Mouse (Mus musculus): ENCODE data around the gene D630045J12Rik.

Gene D630045J12Rik

GRCm38 (mm10) chr6:38087242-38088026 is 166.4 kb downstream of the D630045J12Rik start:
- DNase-seq = no peak

DNA sequence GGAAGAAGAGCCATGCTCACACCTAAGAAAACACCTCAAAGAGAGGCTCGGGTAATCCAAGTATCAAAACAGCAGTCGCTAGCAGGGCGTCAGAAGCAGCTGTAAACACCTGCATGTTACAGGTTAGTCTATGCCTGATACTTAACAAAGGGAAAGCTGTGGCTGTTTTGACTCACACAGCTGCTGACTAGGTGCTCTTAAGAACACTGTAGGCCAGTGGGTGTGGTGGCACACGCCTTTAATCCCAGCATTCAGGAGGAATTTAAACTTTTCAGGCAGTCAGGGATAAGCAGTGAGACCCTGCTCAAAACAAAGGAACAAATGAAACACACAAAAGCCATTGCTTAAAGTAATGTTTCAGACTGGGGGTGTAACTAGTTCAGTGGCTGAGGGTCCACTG is 170.6 kb downstream of the D630045J12Rik start:
- DNase-seq = no peak

- no peak for DNase-seq
Observed at GRCm38 (mm10) chr6:38081727-38082341, 172.0 kb downstream of the D630045J12Rik start.

DNA sequence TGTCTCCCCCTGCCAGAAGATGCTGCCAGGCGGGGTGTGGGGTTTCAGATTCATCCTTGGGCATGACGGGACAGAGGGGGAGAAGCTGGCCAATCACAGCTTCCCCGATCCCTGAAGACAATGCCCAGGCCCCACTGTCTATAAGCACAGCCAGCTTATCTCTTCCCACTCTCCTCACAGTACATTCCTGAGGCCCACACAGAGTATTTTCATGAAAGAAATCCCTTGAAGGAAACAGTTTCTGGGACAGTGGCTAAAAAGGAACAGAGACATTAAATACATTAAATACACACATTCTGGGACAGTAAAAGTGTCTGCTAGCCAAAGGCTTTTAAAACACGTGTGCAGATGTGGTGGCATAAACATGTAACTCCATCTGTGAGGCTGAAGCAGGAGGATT is 173.4 kb downstream of the D630045J12Rik start:
- DNase-seq = no peak

GRCm38 (mm10) chr6:38073592-38073991 is 180.2 kb downstream of the D630045J12Rik start:
- DNase-seq = no peak
